Mouse (Mus musculus): ENCODE measurements around the gene Akna.

Gene Akna

GRCm38 (mm10) chr4:63383474-63383873 is 19.7 kb downstream of the Akna start:
- no peak for DNase-seq (ENCODE audit: low spot score in 2 of 2)

DNA sequence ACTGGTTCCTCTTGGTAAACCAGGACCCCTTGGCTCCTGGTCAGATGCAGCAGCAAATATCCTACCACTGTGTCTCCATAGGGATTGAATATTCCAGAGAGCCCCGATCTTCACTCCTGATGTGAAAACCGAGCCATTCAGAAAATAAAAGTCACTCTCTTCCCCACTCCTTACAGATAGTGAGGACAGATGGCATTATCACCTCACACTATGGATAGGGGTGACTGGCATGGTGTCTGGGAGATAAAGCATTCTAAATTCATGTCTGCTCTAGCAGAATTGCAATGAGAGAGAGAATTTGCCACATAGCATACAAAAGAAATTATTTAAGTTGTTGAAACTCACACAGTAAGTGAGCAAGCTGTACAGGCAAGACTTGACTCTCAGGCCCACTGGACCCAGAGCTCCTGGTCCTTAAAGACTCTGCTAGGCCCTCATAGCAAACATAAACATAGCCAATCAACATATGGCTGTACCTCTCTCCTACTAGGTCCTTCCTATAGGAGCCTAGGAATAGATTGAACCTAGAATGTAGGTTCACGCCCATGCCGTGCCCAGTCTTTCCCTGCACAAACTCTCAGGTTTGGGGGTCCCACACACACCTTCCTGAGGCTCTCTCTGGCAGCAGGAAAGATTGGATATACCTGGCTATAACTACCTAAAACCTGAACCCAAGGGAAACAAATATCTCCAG is 20.3 kb downstream of the Akna start:
- no peak for DNase-seq (ENCODE audit: low spot score in 2 of 2)

- DNase-seq (ENCODE audit: low spot score in 2 of 2) = no peak
Observed at GRCm38 (mm10) chr4:63377483-63377882, 25.7 kb downstream of the Akna start.

DNA sequence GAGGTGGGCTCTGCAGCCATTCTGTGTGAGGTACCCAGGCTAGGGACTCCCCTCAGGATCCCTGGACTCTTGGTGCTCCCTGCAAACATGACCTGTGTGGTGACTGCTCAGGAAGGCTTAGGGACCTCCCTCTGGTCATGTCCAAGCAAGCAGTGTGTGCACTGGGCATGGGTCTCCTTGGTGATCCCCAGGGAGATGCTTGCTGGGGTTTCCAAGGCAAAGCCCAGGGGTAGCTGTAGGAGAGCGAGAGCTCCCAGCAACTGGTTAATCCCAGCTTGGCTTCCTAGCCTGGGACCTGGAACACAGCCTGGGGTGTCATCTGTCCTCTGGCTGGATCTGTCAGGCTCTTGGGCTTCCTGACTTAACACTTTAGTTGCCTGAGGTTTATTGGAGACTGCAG is 27.8 kb downstream of the Akna start:
- no peak for DNase-seq (ENCODE audit: low spot score in 2 of 2)

DNA sequence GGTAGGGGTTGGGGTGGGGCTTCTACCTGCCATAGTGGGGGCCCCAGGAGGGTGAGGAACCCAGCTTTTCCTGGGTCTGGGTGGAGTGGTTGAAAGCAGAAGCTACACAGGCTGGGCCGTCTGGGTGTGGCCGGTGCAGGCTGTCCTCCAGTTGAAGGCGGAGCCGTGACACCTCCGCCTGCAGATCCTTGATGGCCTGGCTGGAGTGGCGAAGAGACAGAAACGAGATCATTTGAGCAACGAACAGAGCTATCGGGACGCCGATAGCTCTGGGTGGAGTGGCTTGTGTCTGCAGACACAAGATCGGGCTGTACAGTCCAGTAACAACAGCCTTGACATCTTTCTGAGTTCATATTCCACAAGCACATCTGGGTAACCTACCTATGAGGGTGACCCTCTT is 28.8 kb downstream of the Akna start:
- DNase-seq (ENCODE audit: low spot score in 2 of 2) = peak; percentile 81 to 85

DNA sequence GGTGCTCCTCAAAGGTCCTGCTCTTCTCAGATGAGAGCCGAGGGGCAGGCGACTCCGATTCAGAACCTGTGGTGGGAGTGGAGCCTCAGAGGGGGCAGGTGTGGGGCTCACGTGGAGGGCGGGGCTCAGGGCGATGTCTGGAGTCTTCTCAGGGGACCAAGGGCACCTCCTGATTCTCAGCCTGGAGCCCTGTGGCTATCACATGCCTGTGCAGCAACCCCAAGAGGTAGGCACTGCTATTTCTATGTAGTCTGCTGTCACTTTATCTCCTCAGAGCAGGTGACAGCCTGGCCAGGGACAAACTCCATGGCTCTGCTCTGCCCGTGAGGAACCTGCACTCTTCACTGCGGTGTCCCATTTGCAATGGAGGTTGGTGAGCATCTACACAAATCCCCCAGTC is 29.8 kb downstream of the Akna start:
- DNase-seq (ENCODE audit: low spot score in 2 of 2) = peak; percentile 45 to 76

DNA sequence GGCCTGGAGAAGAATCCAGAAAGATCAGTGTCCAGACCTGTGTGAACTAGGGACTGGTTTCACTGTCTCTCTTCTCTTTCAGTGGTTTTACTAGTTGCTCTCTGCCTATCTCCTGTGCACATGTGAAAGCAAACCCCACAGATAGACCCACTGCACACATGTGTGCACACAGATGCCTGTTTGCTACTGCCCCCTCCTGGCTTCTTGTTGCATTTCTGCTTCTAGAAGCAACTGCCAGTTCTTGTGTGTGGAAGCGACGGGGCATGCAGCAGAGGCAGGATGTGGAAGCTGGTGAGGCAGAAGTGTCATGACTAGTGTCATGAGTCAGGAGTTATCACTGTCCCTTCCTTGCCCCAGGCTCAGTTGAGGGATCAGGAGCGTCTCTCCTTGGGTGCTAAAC is 31.3 kb downstream of the Akna start:
- DNase-seq (ENCODE audit: low spot score in 2 of 2) = peak; percentile 74 to 88

- DNase-seq (ENCODE audit: low spot score in 2 of 2) = no peak
Observed at GRCm38 (mm10) chr4:63370897-63371296, 32.3 kb downstream of the Akna start.

DNA sequence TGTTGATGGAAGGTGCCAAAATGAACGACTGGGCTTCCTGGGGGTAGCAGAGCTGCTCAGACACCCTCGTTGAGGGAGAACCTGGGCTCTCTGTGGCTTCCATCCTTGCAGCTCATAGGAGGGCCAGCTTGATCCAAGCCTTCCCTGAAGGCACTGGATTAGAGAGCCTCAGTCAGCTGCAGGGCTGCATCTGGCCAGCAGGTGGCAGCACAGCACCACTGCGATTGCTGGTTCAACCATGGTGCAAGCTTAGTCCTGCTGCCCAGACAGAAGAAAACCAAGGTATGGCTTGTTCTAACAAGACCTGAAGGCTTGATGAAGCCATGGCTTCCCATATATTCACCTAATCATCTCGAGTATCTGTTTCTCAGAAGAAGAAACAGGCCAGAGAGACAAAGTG is 34.6 kb downstream of the Akna start:
- peak; percentile 87 to 97 for DNase-seq (ENCODE audit: low spot score in 2 of 2)

GRCm38 (mm10) chr4:63362150-63362549 is 41.0 kb downstream of the Akna start, which contains the start of gene Orm2:
Gene Orm2, plus strand, starts transcription at chr4:63362449.
- no peak for DNase-seq (ENCODE audit: low spot score in 2 of 2)

DNA sequence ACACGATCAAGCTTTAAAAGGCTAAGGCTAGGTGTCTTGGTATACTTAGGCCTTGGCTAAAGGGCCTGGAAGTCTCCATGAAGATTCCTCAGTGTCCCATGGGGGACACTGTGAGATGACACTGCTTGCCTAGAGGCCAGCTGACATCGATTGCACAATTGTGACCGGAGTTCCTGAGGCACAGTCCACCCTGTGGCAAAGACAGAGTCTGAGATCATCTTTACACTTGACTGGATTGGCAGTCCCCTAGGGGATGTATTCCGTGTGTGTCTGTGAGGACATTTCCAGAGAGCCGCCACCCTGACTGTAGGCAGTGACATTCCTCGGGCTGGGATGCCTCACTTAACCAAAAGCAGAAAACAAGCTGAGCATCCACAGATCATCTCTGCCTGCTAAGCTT is 43.3 kb downstream of the Akna start:
- no peak for DNase-seq (ENCODE audit: low spot score in 2 of 2)

GRCm38 (mm10) chr4:63356981-63357570 is 46.1 kb downstream of the Akna start:
- DNase-seq (ENCODE audit: low spot score in 2 of 2) = no peak

DNA sequence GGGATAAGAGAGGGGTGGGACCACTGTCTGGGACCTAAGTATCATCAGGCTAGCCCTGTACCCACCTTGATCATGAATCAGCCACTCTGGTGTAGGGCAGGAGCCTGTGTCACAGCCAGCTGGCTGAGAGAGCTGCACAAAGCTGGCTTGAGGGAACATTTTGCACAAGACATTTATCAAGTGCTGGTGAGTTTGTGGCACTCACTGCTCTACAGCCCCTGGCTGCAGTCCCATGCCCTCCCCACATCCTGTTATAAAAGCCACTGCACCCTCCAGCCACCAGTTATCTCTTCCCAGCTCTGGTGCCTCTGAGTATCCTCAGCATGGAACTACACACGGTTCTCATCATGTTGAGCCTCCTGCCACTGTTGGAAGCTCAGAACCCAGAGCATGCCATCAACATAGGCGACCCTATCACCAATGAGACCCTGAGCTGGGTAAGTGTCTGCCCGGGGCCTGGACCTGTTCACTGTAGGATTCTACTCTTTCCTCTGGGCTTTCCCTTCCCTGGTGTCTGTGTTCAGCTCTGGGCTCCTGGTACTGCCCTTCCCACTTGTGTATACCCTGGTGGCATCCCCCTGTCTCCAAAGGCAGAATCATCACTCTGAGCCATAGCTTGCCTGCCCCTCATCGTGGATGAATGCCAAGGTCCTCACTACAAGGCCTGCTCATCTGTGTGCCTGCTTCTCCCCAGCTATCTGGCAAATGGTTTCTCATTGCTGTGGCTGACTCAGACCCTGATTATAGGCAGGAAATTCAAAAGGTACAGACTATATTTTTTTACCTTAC is 47.1 kb downstream of the Akna start, which contains the start of gene Orm3:
Gene Orm3 (plus strand): TSS at position 286 of the 789 bp plus-strand sequence.
- DNase-seq (ENCODE audit: low spot score in 2 of 2) = no peak

DNA sequence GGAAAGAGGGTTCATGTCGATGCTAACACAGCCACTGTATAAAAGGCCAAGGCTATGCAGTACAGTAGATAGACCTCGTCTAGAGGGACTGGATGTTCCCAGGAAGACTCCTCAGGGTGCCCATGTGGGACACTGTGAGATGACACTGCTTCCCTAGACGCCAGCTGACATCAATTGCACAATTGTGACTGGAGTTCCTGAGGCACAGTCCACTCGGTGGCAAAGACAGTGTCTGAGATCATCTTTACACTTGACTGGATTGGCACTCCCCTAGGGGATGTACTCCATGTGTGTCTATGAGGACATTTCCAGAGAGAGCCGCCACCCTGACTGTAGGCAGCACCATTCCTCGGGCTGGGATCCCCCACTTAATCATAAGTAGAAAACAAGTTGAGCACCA is 54.6 kb downstream of the Akna start:
- DNase-seq (ENCODE audit: low spot score in 2 of 2) = no peak

- no peak for DNase-seq (ENCODE audit: low spot score in 2 of 2)
Observed at GRCm38 (mm10) chr4:63346659-63347058, 56.5 kb downstream of the Akna start.

DNA sequence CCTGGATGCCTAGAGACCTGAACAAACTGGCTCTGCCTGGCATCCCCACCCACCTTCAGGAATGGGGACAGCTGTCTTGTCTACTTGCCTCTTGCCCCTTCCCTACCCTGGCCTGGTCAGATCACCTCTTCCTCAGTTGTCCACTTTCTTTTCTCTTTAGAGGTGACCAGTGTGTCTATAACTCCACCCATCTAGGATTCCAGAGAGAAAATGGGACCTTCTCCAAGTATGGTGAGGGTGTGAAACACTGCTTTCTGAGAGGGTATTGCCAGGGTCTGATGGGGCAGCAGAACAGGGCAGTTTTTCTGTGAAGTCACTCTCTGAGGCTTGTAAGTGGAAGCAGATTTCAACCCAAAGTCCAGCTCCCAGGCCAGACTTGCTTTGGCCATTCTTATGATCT is 57.9 kb downstream of the Akna start:
- DNase-seq (ENCODE audit: low spot score in 2 of 2) = no peak

DNA sequence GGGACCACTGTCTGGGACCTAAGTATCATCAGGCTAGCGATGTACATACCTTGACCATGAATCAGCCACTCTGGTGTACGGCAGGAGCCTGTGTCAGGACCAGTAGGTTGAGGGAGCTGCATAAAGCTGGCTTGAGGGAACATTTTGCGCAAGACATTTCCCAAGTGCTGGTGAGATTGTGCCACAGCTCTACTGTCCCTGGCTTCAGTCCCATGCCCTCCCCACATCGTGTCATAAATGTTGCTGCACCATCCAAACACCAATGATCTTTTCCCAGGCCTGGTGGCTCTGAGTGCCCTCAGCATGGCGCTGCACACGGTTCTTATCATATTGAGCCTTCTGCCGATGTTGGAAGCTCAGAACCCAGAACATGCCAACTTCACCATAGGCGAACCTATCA is 58.9 kb downstream of the Akna start, which contains the start of gene Orm1:
Gene Orm1 (plus strand): TSS at position 266 of the 400 bp plus-strand sequence.
- DNase-seq (ENCODE audit: low spot score in 2 of 2) = no peak

DNA sequence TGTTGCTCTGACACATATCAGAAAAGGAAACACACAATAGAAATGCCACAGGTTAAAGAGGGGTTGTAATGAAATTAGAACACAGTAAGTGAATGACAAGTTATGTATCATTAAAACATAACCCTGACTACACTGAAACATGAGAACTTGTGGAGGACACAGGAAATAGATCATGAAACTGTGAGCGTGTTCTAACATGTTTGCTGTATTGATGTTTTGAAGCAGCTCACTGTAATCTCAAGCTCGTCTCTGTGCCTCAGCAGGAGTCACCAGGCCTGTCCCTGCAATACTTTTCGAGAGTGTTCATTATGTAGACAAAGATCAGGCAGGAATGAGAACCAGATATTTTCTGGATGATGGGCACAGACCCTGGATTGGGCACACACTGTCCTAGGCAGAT is 59.5 kb downstream of the Akna start:
- DNase-seq (ENCODE audit: low spot score in 2 of 2) = no peak

GRCm38 (mm10) chr4:63342491-63342890 is 60.7 kb downstream of the Akna start:
- DNase-seq (ENCODE audit: low spot score in 2 of 2) = no peak

- no peak for DNase-seq (ENCODE audit: low spot score in 2 of 2)
Observed at GRCm38 (mm10) chr4:63338414-63339076, 64.6 kb downstream of the Akna start.

- no peak for DNase-seq (ENCODE audit: low spot score in 2 of 2)
Observed at GRCm38 (mm10) chr4:63333403-63333802, 69.8 kb downstream of the Akna start.

- no peak for DNase-seq (ENCODE audit: low spot score in 2 of 2)
Observed at GRCm38 (mm10) chr4:63323275-63323815, 79.8 kb downstream of the Akna start.

Measured in spleen, postnatal 4 days (tissue).